Mouse (Mus musculus) hematopoietic stem cell, adult 5-6 weeks (primary cell): ENCODE results near the gene Taf9. TPM values are rescaled to one million over a fixed set of nuclear protein-coding genes. Genes with fewer than 3 reads are reported as not detected.

ENCODE experiments used
- ATAC-seq, 2 experiments: fragments of 125-278 bp in 1 of 2; replicated peaks in 1 of 2; 2 replicates each; pipeline ENCODE4 v1.8.0; 2016 to 2017; ENCODE audit warnings: inconsistent platforms in 2 of 2, mild to moderate bottlenecking in 2 of 2, moderate number of reproducible peaks in 2 of 2, low read depth in 1 of 2, moderate TSS enrichment in 1 of 2; ENCODE audit not compliant: low FRiP score in 2 of 2, poor library complexity in 2 of 2, severe bottlenecking in 2 of 2, insufficient read depth in 1 of 2, low TSS enrichment in 1 of 2
- total RNA-seq: library from RNA; stranded (forward); fragments of 172-1452, 232-1000 nt; gene quantifications from 2 replicates; pipeline ENCODE4 v1.2.3, GENCODE M21; 2017

Taf9 gene
- total RNA-seq, 1 experiment from 2014 or later = 13.8 TPM

DNA sequence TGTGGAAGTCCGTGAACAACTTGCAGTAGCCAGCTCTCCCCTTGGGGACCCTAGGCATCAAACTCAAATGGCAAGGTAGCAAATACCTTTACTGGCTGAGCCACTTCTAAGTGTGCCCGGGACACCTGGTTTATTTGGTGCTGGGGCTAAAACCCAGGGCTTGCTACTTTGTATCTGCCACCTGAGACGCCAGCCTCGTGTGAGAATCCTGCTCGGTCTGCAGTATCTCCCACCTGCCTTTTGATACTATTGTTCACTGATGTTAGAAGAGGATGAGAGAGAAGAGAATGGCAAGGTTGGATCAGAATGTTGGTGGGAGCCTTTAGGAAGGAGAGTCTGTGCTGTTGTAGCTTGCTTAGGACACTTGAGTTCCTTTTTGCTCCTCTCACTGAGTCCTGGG is 6.7 kb downstream of the Taf9 start:
- no peak for ATAC-seq

DNA sequence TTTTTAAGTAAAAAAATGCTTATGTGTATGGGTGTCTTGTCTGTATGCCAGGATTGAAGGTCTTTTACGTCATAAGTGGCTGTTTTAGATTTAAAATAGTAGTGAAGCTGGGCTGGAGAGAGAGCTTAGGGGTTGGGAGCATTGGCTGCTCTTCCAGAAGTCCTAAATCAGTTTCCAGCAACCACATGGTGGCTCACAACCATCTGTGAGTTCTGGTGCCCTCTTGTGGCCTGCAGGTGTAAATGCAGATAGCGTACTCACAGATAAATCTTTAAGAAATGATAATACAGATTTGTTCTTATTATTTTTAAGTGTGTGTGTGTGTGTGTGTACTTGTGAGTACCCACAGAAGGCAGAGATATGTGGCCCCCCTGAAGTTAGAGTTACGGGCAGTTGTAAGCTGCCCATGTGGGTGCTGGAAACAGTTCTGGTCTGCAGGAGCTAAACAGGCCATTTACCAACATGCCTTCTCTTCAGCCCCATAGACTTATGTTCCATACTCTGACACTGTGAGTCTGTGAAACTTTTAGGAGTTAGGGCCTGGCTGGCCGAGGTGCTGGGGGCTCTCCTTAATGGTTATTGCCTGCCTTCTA is 8.6 kb downstream of the Taf9 start:
- peak; percentile 22 to 53; a peak in 2 of 4 replicates for ATAC-seq

DNA sequence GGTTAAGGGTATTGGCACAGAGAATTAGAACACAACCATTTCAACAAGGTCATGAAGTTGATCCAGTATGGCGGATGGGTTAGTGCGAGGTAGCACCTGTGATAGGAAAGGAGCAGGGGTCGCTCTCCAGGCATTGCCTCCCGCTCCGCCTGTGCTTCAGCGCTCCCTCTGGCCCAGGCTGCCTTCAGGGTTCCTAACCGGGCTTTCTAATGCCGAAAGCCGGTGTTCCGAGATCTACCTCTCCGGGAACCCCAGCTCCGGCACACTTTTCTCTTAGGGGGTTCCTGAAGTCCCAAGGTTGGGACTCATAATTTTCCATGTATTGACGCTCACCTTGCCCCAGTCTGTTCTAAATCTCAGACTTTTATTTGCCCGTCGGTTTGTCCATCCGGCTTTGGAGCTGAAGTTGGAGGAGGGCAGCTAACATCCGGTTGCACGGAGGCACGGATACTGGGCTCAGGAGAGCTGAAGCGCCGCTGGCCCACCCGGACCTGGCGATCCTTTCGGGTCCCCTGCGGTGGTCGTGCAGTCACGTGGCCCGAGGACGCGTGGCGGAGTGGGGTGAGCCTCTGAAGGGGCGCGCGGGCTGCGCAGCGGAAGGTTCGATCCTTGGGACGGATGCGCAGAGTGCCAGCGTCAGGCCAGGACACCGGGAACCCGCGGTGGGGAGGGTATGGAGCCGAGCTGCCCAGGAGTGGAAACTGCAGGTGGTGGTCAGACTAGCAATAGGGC is 18.1 kb downstream of the Taf9 start, which contains the start of gene Ccdc125:
Gene Ccdc125, plus strand, starts transcription at position 427 of the 732 bp plus-strand sequence.
- peak; percentile 46 to 61 for ATAC-seq

DNA sequence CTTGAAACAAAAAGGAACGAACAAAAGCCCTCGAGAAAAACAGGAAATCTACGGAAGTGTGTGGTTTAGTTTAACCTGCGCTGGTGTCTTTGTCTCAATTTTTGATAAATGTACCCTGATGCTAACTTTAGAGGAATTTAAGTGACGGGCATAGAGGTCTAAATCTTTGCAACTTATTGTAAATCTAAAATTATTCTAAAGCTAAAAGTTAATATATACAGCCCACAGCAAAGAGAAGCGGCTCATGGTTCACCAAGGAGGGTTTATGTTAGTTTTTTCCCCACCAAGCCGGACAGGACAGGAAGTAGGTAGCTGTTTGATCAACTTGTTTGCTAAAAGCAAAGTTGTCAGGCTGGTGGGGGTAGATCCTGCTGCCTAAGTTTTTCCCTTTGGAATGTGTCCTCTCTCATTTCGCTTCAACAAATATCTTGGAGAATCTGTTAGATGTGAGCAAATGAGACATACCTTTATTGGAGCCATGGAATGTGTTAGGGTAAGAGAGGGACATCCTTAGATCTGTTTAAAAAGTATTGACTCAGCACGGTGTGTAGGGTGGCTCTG is 18.9 kb downstream of the Taf9 start:
- ATAC-seq = peak in 1 of 2 experiments; percentile 24; a peak in 2 of 4 replicates

DNA sequence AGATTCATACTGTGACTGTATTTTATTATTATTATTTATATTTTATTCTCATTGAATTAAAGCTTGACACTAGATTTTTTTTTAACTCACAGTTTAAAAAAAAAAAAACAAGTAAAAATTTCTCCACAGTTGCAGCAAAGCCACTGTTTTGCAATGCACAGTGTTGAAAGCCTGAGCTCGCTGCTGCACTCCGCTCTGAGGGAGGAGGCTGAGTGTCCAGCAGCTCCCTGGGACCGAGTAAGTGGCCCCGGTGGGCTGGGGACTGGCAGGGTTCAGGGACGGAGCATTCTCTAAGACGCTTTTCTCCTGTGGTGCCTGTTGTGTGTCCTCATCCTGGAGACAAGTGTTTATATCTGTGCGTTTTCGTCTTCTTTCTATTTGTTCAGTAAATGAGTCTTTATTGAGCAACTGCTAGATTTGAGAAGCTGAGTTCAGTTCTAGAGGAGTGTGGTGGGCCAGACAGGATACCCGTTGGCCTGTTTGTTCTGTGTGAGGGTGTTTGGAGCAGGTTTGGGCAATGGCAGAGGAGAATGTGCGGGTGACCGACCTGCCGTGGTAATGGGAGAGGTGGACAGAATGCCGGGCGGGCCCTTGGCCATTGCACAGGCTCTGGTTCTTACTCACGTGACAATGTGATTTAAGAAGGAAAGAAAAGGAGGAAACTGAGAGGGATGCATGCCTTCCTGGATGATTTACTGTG is 24.7 kb downstream of the Taf9 start:
- ATAC-seq = peak; percentile 32 to 77; a peak in 3 of 4 replicates

DNA sequence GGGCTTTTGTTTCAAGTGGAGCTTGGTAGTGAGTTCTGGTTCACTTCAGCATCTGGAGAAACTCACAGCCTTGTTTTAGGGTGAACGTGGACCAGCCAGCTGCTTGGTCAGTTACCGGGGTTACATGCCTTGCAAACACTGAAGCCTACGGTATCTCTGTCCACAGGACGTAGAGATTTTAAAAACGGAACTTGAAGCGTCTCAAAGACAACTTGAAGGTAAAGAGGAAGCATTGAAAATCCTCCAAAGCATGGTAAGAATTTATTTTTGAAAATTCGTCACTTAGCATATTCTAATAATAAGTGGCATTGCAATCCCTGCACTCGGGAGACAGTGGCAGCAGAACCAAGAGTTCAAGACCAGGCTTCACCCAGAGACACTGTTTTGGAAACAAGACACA is 30.2 kb downstream of the Taf9 start:
- ATAC-seq = no peak

DNA sequence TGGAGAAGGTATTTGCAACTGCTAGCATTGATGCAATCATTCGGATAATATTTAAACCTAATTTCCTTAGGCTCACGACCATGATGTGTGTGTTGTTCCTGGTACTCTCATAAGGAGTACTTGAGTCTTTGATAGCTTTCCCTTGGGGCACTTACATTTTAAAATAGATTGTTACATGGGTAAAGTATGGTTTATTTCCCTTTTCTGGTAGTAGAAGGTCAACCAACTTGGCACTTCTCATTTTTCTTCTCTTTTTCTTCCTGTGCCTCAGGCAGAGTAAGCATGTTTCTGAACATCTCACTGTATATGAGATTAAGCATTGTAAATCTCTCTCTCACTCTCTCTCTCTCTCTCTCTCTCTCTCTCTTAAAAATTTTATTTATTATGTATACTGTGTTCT is 31.5 kb downstream of the Taf9 start:
- ATAC-seq = no peak

DNA sequence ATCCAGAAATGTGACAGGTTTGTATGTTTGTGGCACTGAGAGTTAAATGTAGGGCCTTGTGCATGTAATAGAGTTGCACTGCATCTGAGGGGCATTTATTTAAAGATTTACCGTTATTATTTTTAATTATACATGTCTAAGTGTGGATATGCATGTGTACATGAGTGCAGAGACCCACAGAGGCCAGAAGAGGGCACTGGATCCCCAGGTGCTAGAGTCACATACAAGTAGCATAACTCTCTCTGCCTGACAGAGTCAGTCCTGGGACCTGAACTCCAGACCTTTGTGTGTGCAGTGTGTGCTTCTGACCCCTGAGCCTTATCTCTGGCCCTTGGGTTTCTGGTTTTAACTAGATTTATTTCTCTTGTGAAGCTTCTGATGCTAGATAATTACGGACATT is 33.0 kb downstream of the Taf9 start:
- no peak for ATAC-seq

DNA sequence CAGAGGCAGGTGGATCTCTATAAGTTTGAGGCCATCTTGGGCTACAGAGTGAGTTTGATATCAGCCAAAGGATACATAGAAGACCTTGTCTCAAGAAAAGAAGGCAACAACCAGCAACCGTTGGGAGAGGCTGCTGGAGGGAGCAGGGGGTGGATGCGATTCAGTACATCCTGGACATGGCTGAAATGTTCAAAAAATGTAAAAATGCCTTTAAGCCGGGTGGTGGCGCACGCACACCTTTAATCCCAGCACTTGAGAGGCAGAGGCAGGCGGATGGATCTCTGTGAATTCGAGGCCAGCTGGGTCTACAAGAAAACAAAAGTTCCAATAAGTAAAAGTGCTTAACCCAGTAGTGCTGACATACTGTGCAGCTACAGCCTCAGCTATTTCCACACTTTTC is 36.1 kb downstream of the Taf9 start:
- no peak for ATAC-seq

DNA sequence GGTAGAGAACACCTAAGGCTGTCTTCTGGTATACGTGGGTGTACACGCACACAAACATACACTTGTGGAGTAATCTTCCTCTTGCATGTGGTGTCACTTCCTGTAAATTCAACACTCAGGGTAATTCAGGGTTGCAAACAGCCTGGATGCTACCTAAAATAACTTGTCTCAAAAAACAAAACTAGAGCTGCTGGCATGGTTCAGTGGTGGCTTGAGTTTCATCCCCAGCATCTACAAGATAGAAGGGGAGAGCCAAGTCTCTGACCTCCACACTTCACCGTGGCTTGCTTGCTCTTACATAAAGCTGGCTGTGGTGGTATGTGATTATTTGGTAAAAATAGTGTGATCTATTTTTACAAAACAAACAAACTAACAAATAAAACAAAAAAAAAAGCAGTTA is 46.2 kb downstream of the Taf9 start:
- ATAC-seq = no peak

DNA sequence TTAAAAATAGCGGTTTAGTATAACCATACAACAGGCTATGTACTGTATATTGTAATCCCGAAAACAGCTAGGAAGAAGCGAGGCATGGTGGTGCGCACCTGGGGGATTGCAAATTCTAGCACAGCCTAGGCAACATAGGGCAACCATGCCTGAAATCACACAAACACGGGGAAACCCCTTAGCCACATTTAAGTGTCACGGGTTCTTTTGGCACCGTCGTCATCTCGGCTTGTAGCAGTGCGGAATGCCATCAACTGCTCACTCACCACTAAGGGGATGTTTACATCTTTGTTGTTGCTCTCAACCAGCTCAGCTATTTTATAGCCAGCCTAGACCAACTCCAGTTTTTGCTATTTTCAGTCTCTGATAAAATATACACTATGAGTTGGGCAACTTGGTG is 47.5 kb downstream of the Taf9 start:
- ATAC-seq = no peak

DNA sequence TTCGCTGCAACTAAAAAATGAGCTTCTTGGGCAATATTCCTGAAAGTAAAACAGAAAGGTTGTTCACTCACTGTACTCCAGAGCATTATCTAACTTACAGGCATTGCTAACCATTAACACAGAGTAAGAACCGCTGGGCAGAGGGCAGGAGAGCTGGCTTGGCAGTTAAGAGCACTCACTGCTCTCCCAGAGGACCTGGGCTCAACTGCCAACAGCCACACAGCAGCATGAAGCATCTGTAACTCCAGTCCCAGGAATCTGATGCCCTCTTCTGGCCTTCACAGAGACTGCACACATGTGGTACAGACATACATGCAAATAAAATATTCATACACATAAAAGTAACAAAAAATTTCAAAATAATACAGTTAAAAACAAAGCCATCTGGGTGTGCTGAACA is 52.1 kb downstream of the Taf9 start:
- no peak for ATAC-seq

Other genes starting within 250 kb of the Taf9 start
- not detected in 2 replicates for gene Naip1, start 198.7 kb upstream of the Taf9 start, total RNA-seq
- gene Gtf2h2, start 159.0 kb upstream of the Taf9 start, total RNA-seq = 53.4 and 84.6 TPM in 2 replicates
- 0.50 and 1.2 TPM in 2 replicates for gene Ocln, start 98.9 kb upstream of the Taf9 start, total RNA-seq
- gene Marveld2, start 34.6 kb upstream of the Taf9 start, total RNA-seq = 3.9 and 5.7 TPM in 2 replicates
- gene Ak6, start 600 bp upstream of the Taf9 start, total RNA-seq = 233 and 241 TPM in 2 replicates
- 37.1 and 39.2 TPM in 2 replicates for gene Rad17, start 528 bp upstream of the Taf9 start, total RNA-seq
- 23.6 and 26.9 TPM in 2 replicates for gene Ccdc125, start 18.1 kb downstream of the Taf9 start, total RNA-seq
- 33.2 and 43.1 TPM in 2 replicates for gene Cdk7, start 79.4 kb downstream of the Taf9 start, total RNA-seq
- gene Mrps36, start 93.1 kb downstream of the Taf9 start, total RNA-seq = 49.6 and 56.6 TPM in 2 replicates
- gene Cenph, start 124.3 kb downstream of the Taf9 start, total RNA-seq = 39.1 and 45.4 TPM in 2 replicates
- gene Ccnb1, start 135.0 kb downstream of the Taf9 start, total RNA-seq = 91.3 and 108 TPM in 2 replicates
- 83.7 and 107 TPM in 2 replicates for gene Slc30a5, start 181.8 kb downstream of the Taf9 start, total RNA-seq